8 mouse cellular contexts compared by ENCODE assay signal in genomic region chr2:29802075-29802826, GRCm38 (mm10). TPM values are rescaled to one million over a fixed set of nuclear protein-coding genes. Genes with fewer than 3 reads are reported as not detected.
DNase-seq lines count a peak whose midpoint lies in the region; ATAC-seq lines count a peak whose summit lies in the region.

Gene Slc27a4 (plus strand): TSS chr2:29802634.

- 5% methylated on average over 26 of the region's 28 CpGs for WGBS in heart, embryonic 13.5 days
- 3% methylated on average over 28 of the region's 28 CpGs for WGBS in liver, embryonic 13.5 days (ENCODE audit: insufficient replicate concordance)
- WGBS in stomach, embryonic 16.5 days = 5% methylated on average over 21 of the region's 28 CpGs

- H3K9ac ChIP-seq in heart, embryonic 13.5 days = peak within 1 kb of the TSS; percentile 92
- peak within 1 kb of the TSS; percentile 79 for H3K9ac ChIP-seq in liver, embryonic 13.5 days
- peak within 1 kb of the TSS; percentile 92 for H3K9ac ChIP-seq in stomach, embryonic 16.5 days (ENCODE audit: low read length)

- no peaks in the 10 kb centered on the region for H3K9me3 ChIP-seq in heart, embryonic 13.5 days
- no peaks in the 10 kb centered on the region for H3K9me3 ChIP-seq in liver, embryonic 13.5 days (replicated peaks)
- no peaks in the 10 kb centered on the region for H3K9me3 ChIP-seq in stomach, embryonic 16.5 days (replicated peaks; ENCODE audit: control insufficient read depth, low read length)

- H3K27ac ChIP-seq in brown adipose tissue, adult 24 weeks (replicated peaks; ENCODE audit: low read depth, low read length) = 0 out of 2 replicates have a peak within 1 kb of the TSS, but pooled peaks have one; percentile 4
- peak within 1 kb of the TSS; percentile 69 for H3K27ac ChIP-seq in heart, embryonic 13.5 days (replicated peaks)
- H3K27ac ChIP-seq in liver, embryonic 13.5 days = no peak within 1 kb of the TSS
- peak within 1 kb of the TSS; percentile 70 for H3K27ac ChIP-seq in stomach, embryonic 16.5 days (ENCODE audit: low read length)

- peak; percentile 95 for DNase-seq in CD4-positive, CD25-positive, alpha-beta regulatory T cell, adult 2 months (ENCODE audit: low read depth, low spot score)
- peak; percentile 88 for DNase-seq in fat pad, adult 2 months (ENCODE audit: extremely low read depth, low read depth, low spot score)
- DNase-seq in kidney, postnatal 14 days = peak; percentile 98
- peak; percentile 93 for DNase-seq in liver, embryonic 13.5 days
- peak; percentile 94 for DNase-seq in neural tube, embryonic 10.5 days (ENCODE audit: extremely low spot score, low spot score)

- peaks cover 16% of the 10 kb centered on the region; the same call in 1 of the 2 replicates for H3K27me3 ChIP-seq in heart, embryonic 13.5 days (replicated peaks)
- peaks cover 35% of the 10 kb centered on the region for H3K27me3 ChIP-seq in liver, embryonic 13.5 days
- H3K27me3 ChIP-seq in stomach, embryonic 16.5 days (ENCODE audit: control insufficient read depth, insufficient read depth, low read length) = no peaks in the 10 kb centered on the region

- H3K4me1 ChIP-seq in brown adipose tissue, adult 24 weeks (ENCODE audit: control insufficient read depth, insufficient read depth, insufficient read length, low read length) = peaks cover 3% of the 10 kb centered on the region; the same call in 1 of the 2 replicates
- peaks cover 11% of the 10 kb centered on the region for H3K4me1 ChIP-seq in heart, embryonic 13.5 days
- peaks cover 14% of the 10 kb centered on the region for H3K4me1 ChIP-seq in liver, embryonic 13.5 days (replicated peaks)
- H3K4me1 ChIP-seq in stomach, embryonic 16.5 days (ENCODE audit: control insufficient read depth, insufficient read depth, low read length) = peaks cover 7% of the 10 kb centered on the region; the same call in 1 of the 2 replicates

- peak within 1 kb of the TSS; percentile 80 for H3K4me3 ChIP-seq in brown adipose tissue, adult 24 weeks (ENCODE audit: insufficient read depth, low read depth, low read length)
- peak within 1 kb of the TSS; percentile 83 for H3K4me3 ChIP-seq in heart, embryonic 13.5 days
- H3K4me3 ChIP-seq in liver, embryonic 13.5 days (replicated peaks) = peak within 1 kb of the TSS; percentile 80
- H3K4me3 ChIP-seq in stomach, embryonic 16.5 days (replicated peaks; ENCODE audit: low read length) = peak within 1 kb of the TSS; percentile 89

- ATAC-seq in heart, embryonic 13.5 days (ENCODE audit: extremely low read depth, insufficient number of reproducible peaks, low FRiP score, low TSS enrichment) = peak; percentile 96
- ATAC-seq in liver, embryonic 13.5 days (ENCODE audit: low read depth) = peak; percentile 98
- peak; percentile 98 for ATAC-seq in stomach, embryonic 16.5 days (ENCODE audit: insufficient read depth, low FRiP score)

- peaks cover 34% of the 10 kb centered on the region for H3K36me3 ChIP-seq in heart, embryonic 13.5 days
- H3K36me3 ChIP-seq in liver, embryonic 13.5 days = no peaks in the 10 kb centered on the region
- H3K36me3 ChIP-seq in stomach, embryonic 16.5 days (ENCODE audit: control insufficient read depth, insufficient read depth, low read length) = peaks cover 16% of the 10 kb centered on the region; the same call in 1 of the 2 replicates

- peak within 1 kb of the TSS; percentile 95 for H3K4me2 ChIP-seq in heart, embryonic 13.5 days
- peak within 1 kb of the TSS; percentile 99 for H3K4me2 ChIP-seq in liver, embryonic 13.5 days
- H3K4me2 ChIP-seq in stomach, embryonic 16.5 days (ENCODE audit: low read depth, low read length) = peak within 1 kb of the TSS; percentile 63

RNA-seq across cellular contexts. Expression of gene Slc27a4, which starts in this region (rescaled TPM):
- polyA plus RNA-seq in brown adipose tissue, adult 24 weeks (2012; ENCODE audit: insufficient read depth, insufficient read length, missing spikeins) = 8.0 and 8.5 TPM in 2 replicates
- 9.2 and 10.1 TPM in 2 replicates for polyA plus RNA-seq in heart, embryonic 13.5 days (2015; fragmentation: Nextera tagmentation; extraction: Ambion mirVana)
- polyA plus RNA-seq in liver, embryonic 13.5 days (2015; fragmentation: Nextera tagmentation; extraction: Ambion mirVana) = 2.3 and 2.4 TPM in 2 replicates
- polyA plus RNA-seq in stomach, embryonic 16.5 days (2015; fragmentation: Nextera tagmentation; extraction: Ambion mirVana) = 22.0 and 23.6 TPM in 2 replicates
